Mouse (Mus musculus) cerebellum, adult 11-12 months (tissue): ENCODE data around the gene Fabp7.

ENCODE experiments used
- DNase-seq: peaks from one replicate; pipeline ENCODE4 v3.0.0; 2022

Fabp7 gene

DNA sequence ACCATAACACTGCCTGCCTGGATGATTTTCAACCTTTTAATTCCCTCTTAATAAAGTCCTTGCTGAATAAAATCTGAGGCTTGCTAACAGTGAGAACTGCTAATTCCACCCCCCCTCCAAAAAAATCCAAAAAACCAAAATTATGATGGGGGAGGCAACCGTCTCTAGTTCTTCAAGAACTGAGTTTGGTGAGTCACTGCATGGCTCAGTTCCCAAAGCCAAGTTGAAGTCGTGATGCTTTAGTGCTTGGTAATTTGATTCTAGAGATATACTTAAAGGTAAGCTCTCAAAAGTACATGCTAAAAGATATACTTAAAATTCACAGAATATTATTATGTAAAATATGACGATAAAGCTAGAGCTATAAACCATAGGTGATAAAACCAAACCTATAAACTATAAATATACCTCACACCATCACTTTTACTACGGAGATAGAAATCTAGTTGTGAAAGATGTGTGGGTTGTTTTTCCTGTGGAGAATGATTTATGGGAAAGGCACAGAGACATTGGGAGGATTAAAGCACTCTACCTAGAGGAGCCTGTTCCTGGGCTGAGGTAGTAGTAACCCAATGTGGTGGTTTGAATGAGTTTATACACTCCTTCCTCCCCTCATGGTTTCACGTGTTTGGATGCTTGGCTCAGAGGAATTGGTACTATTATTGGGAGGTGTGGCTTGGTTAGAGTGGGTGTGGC lies 27.6 kb downstream of the Fabp7 start:
- no peak for DNase-seq

DNA sequence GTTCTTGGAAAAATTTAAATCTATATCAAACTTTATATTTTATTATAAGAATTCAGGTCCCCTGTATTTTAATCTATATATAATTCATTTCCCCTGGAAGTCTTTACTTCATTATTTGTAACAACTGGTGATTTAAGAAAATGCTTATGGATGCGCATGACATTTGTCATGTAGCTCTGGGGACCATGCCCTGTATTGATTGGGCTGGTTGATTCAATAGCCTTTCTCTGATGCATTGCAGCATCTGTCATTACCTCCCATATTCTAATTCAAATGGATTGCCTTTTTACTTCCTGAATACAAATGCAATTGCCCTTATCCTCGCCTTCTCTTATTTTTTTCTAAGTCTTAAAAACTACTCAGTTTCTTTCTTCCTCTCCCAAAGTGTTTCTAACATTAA lies 29.6 kb downstream of the Fabp7 start:
- no peak for DNase-seq

GRCm38 (mm10) chr10:57815869-57816268 lies 31.2 kb downstream of the Fabp7 start:
- no peak for DNase-seq

DNA sequence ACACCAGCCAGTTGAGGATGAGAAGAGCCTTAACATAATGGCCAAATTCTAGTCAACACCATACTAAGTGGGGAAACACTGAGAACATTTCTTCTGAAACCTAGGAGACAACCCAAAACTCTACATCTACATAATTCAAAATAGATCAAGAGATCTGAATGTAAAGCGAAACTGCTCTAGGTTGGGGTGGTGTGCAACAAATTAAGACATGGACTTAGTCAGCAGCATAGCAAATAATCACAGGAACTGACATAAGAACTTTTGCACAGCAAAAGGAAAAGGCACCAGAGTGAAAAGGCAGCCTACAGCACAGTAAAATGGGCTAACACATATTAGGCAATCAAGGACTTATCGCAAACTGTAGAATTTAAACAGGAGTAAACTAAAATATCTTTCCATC lies 34.5 kb downstream of the Fabp7 start:
- DNase-seq = no peak

GRCm38 (mm10) chr10:57822473-57822872 lies 37.8 kb downstream of the Fabp7 start:
- DNase-seq = peak; percentile 8

GRCm38 (mm10) chr10:57828649-57829048 lies 44.0 kb downstream of the Fabp7 start:
- DNase-seq = no peak

DNA sequence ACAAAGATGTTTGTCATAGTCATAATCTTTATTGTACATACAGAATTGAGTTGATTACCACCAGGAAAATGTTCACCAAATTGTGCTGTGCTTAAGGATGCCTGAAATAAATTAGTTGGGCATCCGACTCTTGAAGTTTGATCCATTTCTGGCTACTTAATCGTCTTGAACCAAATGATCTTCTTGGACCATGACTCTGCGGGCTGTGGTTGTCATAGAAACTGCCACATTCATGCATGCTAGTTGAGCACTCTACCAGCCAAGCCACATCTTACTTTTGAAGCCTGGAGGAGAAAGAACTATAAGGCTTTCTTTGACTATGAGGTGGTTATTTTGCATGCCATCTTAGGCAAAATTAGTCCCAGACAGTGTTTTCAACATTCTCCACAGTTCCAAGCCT lies 44.9 kb downstream of the Fabp7 start:
- DNase-seq = no peak

- DNase-seq = no peak
Observed at GRCm38 (mm10) chr10:57835094-57835493, 50.4 kb downstream of the Fabp7 start.

GRCm38 (mm10) chr10:57835982-57836381 lies 51.3 kb downstream of the Fabp7 start:
- DNase-seq = no peak
